Mouse (Mus musculus) thymus, postnatal 10 days (tissue): Measurements from ENCODE around the gene 4932429P05Rik.

Source experiments
- DNase-seq, 2 experiments: peaks; one replicate each; pipeline ENCODE4 v3.0.0; 2021; ENCODE audit warnings: low spot score in 2 of 2

4932429P05Rik gene

DNA sequence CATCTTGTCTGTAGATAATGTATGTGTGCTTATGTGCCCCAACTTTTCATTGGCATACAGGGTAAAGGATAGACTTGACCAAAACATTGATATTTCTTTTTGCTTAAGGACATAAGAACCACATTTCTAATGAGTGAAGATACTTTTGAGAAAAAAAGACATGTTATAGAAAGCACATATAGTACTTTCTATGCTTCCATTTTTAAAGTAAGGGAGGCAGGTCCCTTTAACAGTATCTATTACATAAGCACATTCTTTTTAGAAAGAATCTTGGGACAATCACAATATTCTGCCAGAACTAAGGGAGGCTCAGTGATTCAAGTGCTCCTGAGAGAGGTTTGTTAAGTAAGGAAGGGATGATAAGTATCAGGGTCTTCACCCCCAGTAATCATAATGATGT lies at the start of gene 4932429P05Rik:
TSS of gene 4932429P05Rik (plus strand) at position 301 of the 400 bp plus-strand sequence.
- DNase-seq, result no peak
